Mouse (Mus musculus) kidney, postnatal 10 days (tissue): Measurements from ENCODE around the gene Timm22.

Source experiments
- DNase-seq: peaks from one replicate; pipeline ENCODE4 v3.0.0; 2021; ENCODE audit warnings: mixed read lengths

The Timm22 gene

GRCm38 (mm10) chr11:76406702-76407583, at the start of gene Timm22:
Gene Timm22 (plus strand): TSS chr11:76406952.
- peak; percentile 98 for DNase-seq

GRCm38 (mm10) chr11:76357464-76357863, 49.3 kb upstream of the Timm22 start:
- no peak for DNase-seq

GRCm38 (mm10) chr11:76358628-76359320, 48.0 kb upstream of the Timm22 start:
- peak; percentile 65 for DNase-seq

GRCm38 (mm10) chr11:76360255-76360654, 46.5 kb upstream of the Timm22 start:
- DNase-seq = no peak

GRCm38 (mm10) chr11:76361422-76361821, 45.3 kb upstream of the Timm22 start:
- no peak for DNase-seq

- DNase-seq = peak; percentile 47
Observed at GRCm38 (mm10) chr11:76363178-76363577, 43.6 kb upstream of the Timm22 start.

GRCm38 (mm10) chr11:76363636-76364035, 43.1 kb upstream of the Timm22 start:
- peak; percentile 36 for DNase-seq

GRCm38 (mm10) chr11:76364038-76364437, 42.7 kb upstream of the Timm22 start:
- no peak for DNase-seq

- DNase-seq = no peak
Observed at GRCm38 (mm10) chr11:76366720-76367119, 40.0 kb upstream of the Timm22 start.

GRCm38 (mm10) chr11:76370491-76370890, 36.3 kb upstream of the Timm22 start:
- DNase-seq = no peak

- no peak for DNase-seq
Observed at GRCm38 (mm10) chr11:76372120-76372519, 34.6 kb upstream of the Timm22 start.

- DNase-seq = no peak
Observed at GRCm38 (mm10) chr11:76372534-76372933, 34.2 kb upstream of the Timm22 start.

GRCm38 (mm10) chr11:76374491-76375185, 32.1 kb upstream of the Timm22 start:
- peak; percentile 89 for DNase-seq

- no peak for DNase-seq
Observed at GRCm38 (mm10) chr11:76376425-76376824, 30.3 kb upstream of the Timm22 start.

- DNase-seq = peak; percentile 82
Observed at GRCm38 (mm10) chr11:76379921-76380544, 26.7 kb upstream of the Timm22 start.

GRCm38 (mm10) chr11:76381201-76381885, 25.4 kb upstream of the Timm22 start:
- DNase-seq = no peak

- no peak for DNase-seq
Observed at GRCm38 (mm10) chr11:76382711-76383324, 23.9 kb upstream of the Timm22 start.

GRCm38 (mm10) chr11:76384307-76384706, 22.4 kb upstream of the Timm22 start:
- no peak for DNase-seq

- no peak for DNase-seq
Observed at GRCm38 (mm10) chr11:76385017-76385416, 21.7 kb upstream of the Timm22 start.

- DNase-seq = no peak
Observed at GRCm38 (mm10) chr11:76385746-76386145, 21.0 kb upstream of the Timm22 start.

GRCm38 (mm10) chr11:76387097-76387496, 19.7 kb upstream of the Timm22 start:
- DNase-seq = no peak

- DNase-seq = no peak
Observed at GRCm38 (mm10) chr11:76388711-76389110, 18.0 kb upstream of the Timm22 start.
